Mouse (Mus musculus) cortical plate, adult 2 months (tissue): ENCODE results near the gene Klk1b5. TPM values are rescaled to one million over a fixed set of nuclear protein-coding genes. Genes with fewer than 3 reads are reported as not detected.
A peak's percentile ranks its signal among the peaks of the same experiment; 100 is the strongest.
"Not testable (repeated sequence)": the region's sequence is repeated elsewhere in the genome, so short reads cannot be mapped to it uniquely, and the experiment has no call there.

Source experiments
- H3K27ac ChIP-seq: fragments of 200-500 bp; 2 replicates; pipeline ENCODE4 v1.5.1; 2012; ENCODE audit warnings: low read length, control low read depth, inconsistent platforms; ENCODE audit not compliant: insufficient read depth
- H3K4me1 ChIP-seq: fragments of 200-500 bp; 2 replicates; pipeline ENCODE4 v1.6.1; 2011; ENCODE audit warnings: low read length; ENCODE audit not compliant: control insufficient read depth, insufficient read depth
- H3K4me3 ChIP-seq: fragments of 200-500 bp; 2 replicates; pipeline ENCODE4 v1.5.1; 2011; ENCODE audit warnings: mild to moderate bottlenecking, low read length, control low read depth; ENCODE audit not compliant: insufficient read depth
- CTCF ChIP-seq: fragments of 200-500 bp; IDR thresholded peaks from 2 replicates; pipeline ENCODE4 v1.5.1; 2011; ENCODE audit warnings: mild to moderate bottlenecking, control low read depth, low read length; ENCODE audit not compliant: insufficient read depth; ENCODE audit errors: extremely low read depth
- POLR2A ChIP-seq: fragments of 200-500 bp; IDR thresholded peaks from 2 replicates; pipeline ENCODE4 v1.6.1; 2011; ENCODE audit warnings: mild to moderate bottlenecking, low read length, control low read depth; ENCODE audit not compliant: insufficient read depth; ENCODE audit errors: extremely low read depth
- polyA plus RNA-seq: library from polyadenylated mRNA; depleted of rRNA; stranded (reverse); fragments of >200 nt; gene quantifications from 2 replicates; pipeline ENCODE4 v1.2.3, GENCODE M21; 2012

Gene Klk1b5
- polyA plus RNA-seq, 1 experiment, result not detected

DNA sequence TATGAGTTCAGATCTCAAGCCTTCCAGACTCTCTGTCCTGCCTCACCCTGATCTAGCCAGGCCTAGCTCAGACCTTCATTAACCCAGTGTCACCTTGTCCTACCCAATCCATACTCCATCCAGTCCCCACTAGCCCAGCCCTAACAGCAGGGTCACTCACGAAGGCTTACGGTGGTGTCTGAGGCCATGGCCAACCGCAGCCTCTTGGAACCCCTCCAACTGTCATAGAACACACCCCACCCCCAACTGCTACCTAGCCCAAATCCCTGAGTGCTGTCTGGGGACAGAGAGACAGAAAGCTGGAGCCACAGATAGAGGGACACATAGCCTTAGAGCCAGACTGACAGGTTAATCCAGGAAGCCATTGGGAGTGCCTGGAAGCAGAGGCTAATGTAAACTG lies 20.2 kb downstream of the Klk1b5 start, which contains the start of gene Gm36864:
Gm36864 (plus strand) TSS at position 269 of the 400 bp plus-strand sequence.
- no peak within 1 kb of the TSS for H3K4me3 ChIP-seq

DNA sequence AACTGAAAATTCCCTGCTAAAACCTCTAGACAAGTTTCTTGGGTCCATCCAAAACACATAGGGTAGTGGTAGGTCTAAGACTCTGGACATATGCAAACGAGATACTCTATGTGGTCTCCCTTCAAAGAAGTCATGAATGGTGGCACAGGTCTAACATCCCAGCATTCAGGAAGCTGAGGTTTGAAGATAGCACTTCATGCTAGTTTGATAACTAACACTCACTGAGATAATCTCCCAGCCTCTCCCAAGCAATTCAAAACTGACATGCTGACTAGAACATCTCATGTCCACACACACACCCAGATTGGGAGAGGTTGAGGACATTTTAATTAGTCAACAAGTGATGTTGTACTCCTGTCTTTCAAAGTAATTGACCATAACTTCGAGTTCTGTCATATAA lies 24.2 kb downstream of the Klk1b5 start:
- Histone ChIP-seq H3K27ac (no peak overlapping the region), H3K4me1 (no peaks in the 10 kb centered on the region), H3K4me3 (no peak overlapping the region)
- TF ChIP-seq POLR2A (no peak), CTCF (no peak)

More for the DNA sequence above, 20.2 kb downstream of the Klk1b5 start, which contains the start of gene Gm36864:
- Histone ChIP-seq H3K4me1 (no peaks in the 10 kb centered on the region), H3K27ac (no peak within 1 kb of the TSS)
- TF ChIP-seq CTCF (no peak), POLR2A (no peak)

DNA sequence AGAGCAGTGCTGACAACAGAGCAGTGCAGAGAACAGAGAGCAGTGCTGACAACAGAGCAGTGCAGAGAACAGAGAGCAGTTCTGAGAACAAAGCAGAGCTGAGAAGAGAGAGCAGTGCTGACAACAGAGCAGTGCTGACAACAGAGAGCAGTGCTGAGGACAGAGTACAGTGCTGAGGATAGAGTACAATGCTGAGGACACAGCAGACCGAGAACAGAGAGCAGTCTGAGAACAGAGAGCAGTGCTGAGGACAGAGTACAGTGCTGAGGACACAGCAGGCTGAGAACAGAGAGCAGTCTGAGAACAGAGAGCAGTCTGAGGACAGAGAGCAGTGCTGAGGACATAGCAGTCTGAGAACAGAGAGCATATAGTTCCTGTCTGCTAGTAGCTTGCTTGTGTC lies 25.0 kb downstream of the Klk1b5 start:
- peaks cover 3% of the 10 kb centered on the region; the same call in 1 of the 2 replicates for H3K4me1 ChIP-seq
- H3K27ac ChIP-seq, result no peak overlapping the region
- no peak overlapping the region for H3K4me3 ChIP-seq
- TF ChIP-seq CTCF, result no peak
- no peak for TF ChIP-seq POLR2A

DNA sequence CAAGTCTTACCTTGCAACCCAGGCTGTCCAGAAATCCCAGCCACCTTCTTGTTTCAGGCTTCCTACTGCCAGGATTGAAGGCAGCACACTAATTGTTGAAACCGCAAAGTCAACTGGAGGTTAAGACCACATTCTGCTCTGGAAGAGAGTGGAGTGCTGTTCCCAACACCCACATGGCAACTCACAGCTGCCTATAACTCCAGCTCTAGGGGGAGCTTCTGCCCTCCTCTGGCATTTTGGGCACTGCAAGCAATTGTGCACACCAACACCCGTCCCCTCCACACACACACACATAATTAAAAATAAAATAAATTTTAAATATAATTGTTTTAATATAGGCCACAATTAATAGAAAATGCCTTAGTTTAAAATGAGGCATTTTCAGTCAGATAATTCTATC lies 25.4 kb downstream of the Klk1b5 start:
- TF ChIP-seq CTCF, result no peak
- TF ChIP-seq POLR2A, result no peak
- no peak overlapping the region for H3K4me3 ChIP-seq

DNA sequence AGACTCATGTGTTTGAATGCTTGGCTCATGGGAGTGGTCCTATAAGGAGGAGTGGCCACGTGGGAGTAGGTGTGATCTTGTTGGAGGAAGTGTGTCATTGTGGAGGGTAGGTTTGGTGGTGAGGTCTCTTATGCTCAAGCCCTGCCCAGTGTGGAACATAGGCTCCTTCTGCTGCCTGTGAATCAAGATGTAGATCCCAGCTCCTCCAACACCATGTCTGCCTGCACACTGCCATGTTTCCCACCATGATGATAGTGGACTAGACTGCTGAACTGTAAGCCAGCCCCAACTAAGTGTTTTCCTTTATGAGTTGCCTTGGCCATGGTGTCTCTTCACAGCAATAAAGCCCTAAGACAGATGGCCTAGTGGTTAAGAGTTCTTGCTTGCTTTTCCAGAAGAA lies 28.3 kb downstream of the Klk1b5 start:
- H3K27ac ChIP-seq, result no peak overlapping the region
- peaks cover 3% of the 10 kb centered on the region; the same call in 1 of the 2 replicates for H3K4me1 ChIP-seq
- H3K4me3 ChIP-seq, result no peak overlapping the region
- TF ChIP-seq CTCF (no peak), POLR2A (no peak)

More for the DNA sequence above, 25.4 kb downstream of the Klk1b5 start:
- no peak overlapping the region for H3K27ac ChIP-seq
- peaks cover 3% of the 10 kb centered on the region; the same call in 1 of the 2 replicates for H3K4me1 ChIP-seq

DNA sequence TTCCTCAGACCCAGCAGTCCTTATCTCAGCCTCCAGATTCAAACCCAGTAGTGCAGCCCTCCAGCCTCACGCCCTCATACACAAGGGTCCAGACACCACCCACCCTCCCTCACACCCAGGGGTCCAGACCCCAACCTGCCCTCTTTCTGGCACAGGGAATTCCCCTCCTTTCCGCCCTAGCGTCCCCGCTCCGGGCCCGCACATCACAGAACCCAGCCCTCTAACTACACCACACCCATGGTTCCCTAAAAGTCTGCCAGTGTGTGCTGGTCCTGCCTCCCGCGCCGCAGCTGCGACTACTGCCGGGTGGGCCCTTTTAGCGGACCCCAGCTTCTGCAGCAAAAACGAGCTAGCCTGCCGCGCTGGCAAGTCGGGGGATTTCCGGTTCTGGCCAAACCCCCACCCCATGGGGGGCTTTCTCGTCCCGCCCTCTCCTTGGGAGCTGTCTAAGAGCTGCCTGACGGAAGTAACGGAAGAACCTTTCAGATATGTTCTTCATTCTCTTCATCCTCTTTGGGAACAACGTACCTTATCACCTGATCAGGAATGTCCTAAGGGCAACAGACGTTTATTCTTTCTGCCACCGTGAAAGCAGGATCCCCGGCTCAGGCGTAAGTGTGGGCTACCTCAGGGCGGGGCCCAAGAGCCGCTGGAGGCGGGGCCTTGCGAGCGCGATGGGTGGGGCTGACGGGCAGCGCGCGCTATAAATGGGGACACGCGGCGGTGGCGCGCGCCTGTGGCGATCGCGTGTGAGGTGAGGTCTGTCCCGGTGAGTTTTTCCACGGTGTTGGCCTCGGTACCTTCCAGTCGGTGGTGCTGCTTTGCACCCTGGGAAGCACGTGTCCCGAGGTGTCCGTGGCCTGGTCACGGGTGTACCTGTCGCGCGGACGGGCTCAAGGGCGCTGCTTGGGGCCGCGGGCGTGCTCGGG lies 30.6 kb downstream of the Klk1b5 start, which contains the start of the genes 1700028J19Rik and 2410002F23Rik:
1700028J19Rik (minus strand) TSS at position 641 of the 929 bp plus-strand sequence.
2410002F23Rik (plus strand) TSS at position 668 of the 929 bp plus-strand sequence.
- H3K4me3 ChIP-seq, result peak within 1 kb of the TSS; percentile 85
- peak within 1 kb of the TSS; percentile 82 for H3K27ac ChIP-seq
- peaks cover 3% of the 10 kb centered on the region; the same call in 1 of the 2 replicates for H3K4me1 ChIP-seq
- TF ChIP-seq POLR2A (peak; percentile 95), CTCF (no peak)

DNA sequence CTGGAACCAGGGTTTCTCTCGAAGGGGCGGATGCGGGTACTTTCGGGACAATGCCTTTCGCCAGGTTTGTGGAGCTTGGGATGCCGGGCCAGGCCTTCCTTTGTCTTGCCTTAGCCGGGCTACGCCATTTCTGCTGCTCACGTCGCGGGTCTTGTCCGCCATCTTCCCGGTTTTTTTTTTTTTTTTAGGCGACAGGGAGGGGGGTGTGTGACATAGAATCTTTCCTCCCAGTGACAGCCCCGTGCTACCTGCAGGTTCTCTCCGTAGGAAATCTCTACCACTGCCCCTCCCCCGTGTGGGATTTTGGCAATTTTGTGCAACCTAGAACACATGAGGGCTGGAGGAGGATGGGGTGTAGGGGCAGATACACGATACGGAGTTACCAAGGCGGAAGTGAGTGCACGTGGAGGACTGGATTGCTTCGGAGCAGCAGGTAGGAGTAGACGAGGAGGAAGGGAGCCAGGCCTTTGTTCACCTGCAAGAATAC lies 31.3 kb downstream of the Klk1b5 start:
- Histone ChIP-seq H3K4me3 (peak overlapping the region; percentile 85), H3K27ac (peak overlapping the region; percentile 82), H3K4me1 (peaks cover 3% of the 10 kb centered on the region; the same call in 1 of the 2 replicates)
- TF ChIP-seq CTCF (no peak), POLR2A (no peak)

DNA sequence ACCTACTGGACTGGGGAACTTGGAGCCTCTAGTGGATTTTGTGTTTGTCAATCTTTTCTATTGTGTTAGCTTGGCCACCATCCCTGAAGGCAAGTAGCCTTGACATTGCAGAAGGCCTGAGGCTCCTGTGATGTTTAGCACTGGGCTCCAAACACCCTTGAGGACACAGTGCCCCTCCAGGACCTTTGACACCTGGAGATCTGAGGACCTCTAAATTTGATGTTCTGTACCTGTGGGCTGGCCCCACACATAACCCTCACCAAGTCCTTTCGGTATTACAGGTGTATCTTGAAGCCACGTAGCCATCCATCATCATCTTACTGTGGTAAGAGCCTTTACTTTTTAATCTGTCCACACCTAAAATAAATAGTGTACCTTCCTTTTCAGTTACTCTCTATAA lies 32.2 kb downstream of the Klk1b5 start:
- Histone ChIP-seq H3K27ac (no peak overlapping the region), H3K4me3 (no peak overlapping the region), H3K4me1 (peaks cover 3% of the 10 kb centered on the region; the same call in 1 of the 2 replicates)
- no peak for TF ChIP-seq POLR2A
- no peak for TF ChIP-seq CTCF

DNA sequence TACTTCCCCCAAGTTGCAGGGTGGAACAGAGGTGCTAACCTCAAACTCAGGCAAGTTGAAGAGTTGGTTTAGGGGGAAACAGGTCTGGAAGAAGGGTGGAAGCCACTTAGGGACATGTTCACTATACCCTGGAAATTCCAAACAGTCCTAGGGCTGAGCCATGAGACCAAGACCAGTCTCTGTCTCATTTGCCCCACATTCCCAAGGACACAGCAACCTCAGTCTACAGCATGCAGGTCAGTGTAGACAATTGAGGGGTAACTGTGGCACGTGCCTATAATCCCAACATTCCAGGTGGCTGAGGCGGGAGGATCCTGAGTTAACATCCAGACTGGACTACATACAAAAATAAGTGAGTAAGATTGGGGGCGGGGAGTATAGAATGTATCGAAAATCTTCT lies 33.5 kb downstream of the Klk1b5 start:
- H3K4me1 ChIP-seq, result peaks cover 3% of the 10 kb centered on the region; the same call in 1 of the 2 replicates
- no peak overlapping the region for H3K27ac ChIP-seq
- TF ChIP-seq POLR2A (no peak), CTCF (no peak)
- no peak overlapping the region for H3K4me3 ChIP-seq

DNA sequence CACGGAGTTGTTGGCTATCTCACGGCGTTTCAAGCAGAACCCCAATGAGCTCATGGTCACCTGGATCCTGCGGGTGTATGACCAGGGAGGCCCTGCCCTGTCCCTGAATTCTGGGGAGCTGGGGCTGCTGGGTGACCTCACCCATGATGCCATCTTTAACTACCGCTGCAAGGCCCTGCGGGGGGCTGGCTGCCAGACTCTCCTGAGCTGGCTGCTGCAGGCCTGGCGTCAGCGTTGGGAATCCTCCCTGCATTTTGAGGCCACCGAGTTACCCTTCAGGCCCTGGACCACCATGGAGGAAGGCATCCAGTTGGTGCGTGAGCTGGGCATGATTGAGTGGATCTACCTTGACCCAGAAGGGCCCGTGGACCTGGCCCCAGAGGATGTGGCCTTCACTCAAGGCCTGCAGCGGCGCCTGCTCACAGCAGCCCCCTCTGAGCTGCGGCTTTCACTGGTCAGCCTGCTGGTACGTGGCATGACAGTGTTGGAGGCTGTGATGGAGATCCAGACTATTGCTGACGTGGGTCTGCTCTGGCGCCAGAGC lies 35.1 kb downstream of the Klk1b5 start:
- not testable (repeated sequence) for H3K4me1 ChIP-seq, H3K27ac ChIP-seq, H3K4me3 ChIP-seq
